Mouse (Mus musculus): ENCODE results near the gene Srsf12. TPM values are rescaled to one million over a fixed set of nuclear protein-coding genes. Genes with fewer than 3 reads are reported as not detected.

Srsf12 gene
- polyA plus RNA-seq, 1 experiment from 2014 or later, result 5.1 TPM

GRCm38 (mm10) chr4:33229639-33230038 is 20.8 kb downstream of the Srsf12 start:
- WGBS, result 64% methylated on average over 4 of the region's 4 CpGs
- Histone ChIP-seq H3K36me3 (no peaks in the 10 kb centered on the region), H3K27me3 (no peaks in the 10 kb centered on the region), H3K9ac (no peak overlapping the region), H3K27ac (no peak overlapping the region), H3K4me1 (no peaks in the 10 kb centered on the region), H3K9me3 (replicated peaks) (no peaks in the 10 kb centered on the region), H3K4me3 (replicated peaks) (no peak overlapping the region), H3K4me2 (no peak overlapping the region)
- no peak for ATAC-seq (replicated peaks; ENCODE audit: low FRiP score)

DNA sequence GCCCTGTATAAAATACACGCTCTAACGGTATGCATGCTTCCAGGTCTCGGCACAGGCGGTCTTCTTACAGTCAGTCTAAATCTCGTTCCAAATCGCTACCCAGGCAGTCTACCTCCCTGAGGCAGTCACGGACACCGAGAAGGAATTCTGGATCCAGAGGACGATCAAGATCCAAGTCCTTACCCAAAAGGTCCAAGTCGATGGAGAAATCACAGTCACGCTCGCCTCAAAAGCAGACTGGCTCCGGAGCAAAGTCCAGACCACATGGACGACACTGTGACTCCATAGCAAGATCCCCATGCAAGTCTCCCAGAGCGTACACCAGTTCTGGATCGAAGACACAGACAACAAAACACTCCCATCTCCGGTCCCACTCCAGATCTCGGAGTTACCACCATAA is 22.1 kb downstream of the Srsf12 start:
- H3K4me2 ChIP-seq, result no peak overlapping the region
- no peaks in the 10 kb centered on the region for H3K27me3 ChIP-seq
- H3K4me3 ChIP-seq (replicated peaks), result no peak overlapping the region
- no peaks in the 10 kb centered on the region for H3K9me3 ChIP-seq (replicated peaks)
- H3K36me3 ChIP-seq, result no peaks in the 10 kb centered on the region
- no peak overlapping the region for H3K27ac ChIP-seq
- no peaks in the 10 kb centered on the region for H3K4me1 ChIP-seq
- no peak for ATAC-seq (replicated peaks; ENCODE audit: low FRiP score)
- WGBS, result 82% methylated on average over 18 of the region's 18 CpGs
- H3K9ac ChIP-seq, result no peak overlapping the region

- Histone ChIP-seq H3K4me3 (replicated peaks) (no peak overlapping the region), H3K4me2 (no peak overlapping the region), H3K9ac (no peak overlapping the region), H3K27ac (no peak overlapping the region), H3K36me3 (peaks cover 40% of the 10 kb centered on the region), H3K9me3 (replicated peaks) (no peaks in the 10 kb centered on the region), H3K27me3 (no peaks in the 10 kb centered on the region), H3K4me1 (peaks cover 12% of the 10 kb centered on the region)
- no peak for ATAC-seq (replicated peaks; ENCODE audit: low FRiP score)
- 68% methylated on average over 5 of the region's 5 CpGs for WGBS
Measured at GRCm38 (mm10) chr4:33242536-33242935, 33.7 kb downstream of the Srsf12 start.

- H3K27me3 ChIP-seq, result no peaks in the 10 kb centered on the region
- no peaks in the 10 kb centered on the region for H3K9me3 ChIP-seq (replicated peaks)
- no peak overlapping the region for H3K9ac ChIP-seq
- no peak overlapping the region for H3K4me3 ChIP-seq (replicated peaks)
- WGBS, result 79% methylated on average over 12 of the region's 12 CpGs
- no peak overlapping the region for H3K27ac ChIP-seq
- H3K4me2 ChIP-seq, result no peak overlapping the region
- ATAC-seq (replicated peaks; ENCODE audit: low FRiP score), result no peak
- peaks cover 40% of the 10 kb centered on the region for H3K36me3 ChIP-seq
- H3K4me1 ChIP-seq, result peaks cover 12% of the 10 kb centered on the region
Measured at GRCm38 (mm10) chr4:33243016-33243758, 34.4 kb downstream of the Srsf12 start.

DNA sequence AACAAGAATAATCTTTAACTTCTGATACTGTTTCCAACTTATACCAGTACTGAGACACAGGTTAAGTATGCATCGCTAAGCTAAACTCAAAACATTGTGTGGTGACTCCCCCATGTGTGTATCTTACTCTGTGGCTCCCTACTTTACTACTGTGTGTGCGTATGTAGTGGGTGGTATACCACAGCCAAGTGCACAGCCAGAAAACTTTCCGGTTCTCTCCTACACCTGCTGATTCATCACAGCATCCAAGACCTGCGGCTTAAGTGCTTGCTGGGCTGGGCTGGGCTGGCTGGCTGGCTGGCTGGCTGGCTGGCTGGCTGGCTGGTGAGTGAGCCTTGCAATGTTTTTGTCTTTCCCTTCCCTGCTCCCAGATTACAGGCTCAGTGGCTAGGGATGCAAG is 35.1 kb downstream of the Srsf12 start:
- ATAC-seq (replicated peaks; ENCODE audit: low FRiP score), result no peak
- H3K4me1 ChIP-seq, result peaks cover 12% of the 10 kb centered on the region
- H3K9ac ChIP-seq, result no peak overlapping the region
- H3K27me3 ChIP-seq, result no peaks in the 10 kb centered on the region
- H3K4me3 ChIP-seq (replicated peaks), result no peak overlapping the region
- H3K36me3 ChIP-seq, result peaks cover 40% of the 10 kb centered on the region
- no peak overlapping the region for H3K27ac ChIP-seq
- no peak overlapping the region for H3K4me2 ChIP-seq
- H3K9me3 ChIP-seq (replicated peaks), result no peaks in the 10 kb centered on the region
- WGBS, result 88% methylated on average over 4 of the region's 4 CpGs

- Histone ChIP-seq H3K4me1 (peaks cover 21% of the 10 kb centered on the region), H3K36me3 (peaks cover 40% of the 10 kb centered on the region), H3K27me3 (no peaks in the 10 kb centered on the region), H3K9ac (no peak overlapping the region; the same call in none of the 2 replicates), H3K27ac (no peak overlapping the region), H3K4me2 (peak overlapping the region; percentile 68), H3K9me3 (replicated peaks) (no peaks in the 10 kb centered on the region), H3K4me3 (replicated peaks) (peak overlapping the region; percentile 92)
- no peak for ATAC-seq (replicated peaks; ENCODE audit: low FRiP score)
- 82% methylated on average over 14 of the region's 14 CpGs for WGBS
Measured at GRCm38 (mm10) chr4:33245853-33246395, 37.1 kb downstream of the Srsf12 start.

GRCm38 (mm10) chr4:33247479-33248053 is 38.8 kb downstream of the Srsf12 start:
- H3K27ac ChIP-seq, result peak overlapping the region; percentile 100
- H3K9me3 ChIP-seq (replicated peaks), result no peaks in the 10 kb centered on the region
- H3K36me3 ChIP-seq, result peaks cover 37% of the 10 kb centered on the region
- H3K4me2 ChIP-seq, result peak overlapping the region; percentile 68
- H3K27me3 ChIP-seq, result no peaks in the 10 kb centered on the region
- peak overlapping the region; percentile 92 for H3K4me3 ChIP-seq (replicated peaks)
- under 1% methylated on average over 60 of the region's 60 CpGs for WGBS
- peak overlapping the region; percentile 99 for H3K9ac ChIP-seq
- H3K4me1 ChIP-seq, result peaks cover 21% of the 10 kb centered on the region
- ATAC-seq (replicated peaks; ENCODE audit: low FRiP score), result peak; percentile 93

DNA sequence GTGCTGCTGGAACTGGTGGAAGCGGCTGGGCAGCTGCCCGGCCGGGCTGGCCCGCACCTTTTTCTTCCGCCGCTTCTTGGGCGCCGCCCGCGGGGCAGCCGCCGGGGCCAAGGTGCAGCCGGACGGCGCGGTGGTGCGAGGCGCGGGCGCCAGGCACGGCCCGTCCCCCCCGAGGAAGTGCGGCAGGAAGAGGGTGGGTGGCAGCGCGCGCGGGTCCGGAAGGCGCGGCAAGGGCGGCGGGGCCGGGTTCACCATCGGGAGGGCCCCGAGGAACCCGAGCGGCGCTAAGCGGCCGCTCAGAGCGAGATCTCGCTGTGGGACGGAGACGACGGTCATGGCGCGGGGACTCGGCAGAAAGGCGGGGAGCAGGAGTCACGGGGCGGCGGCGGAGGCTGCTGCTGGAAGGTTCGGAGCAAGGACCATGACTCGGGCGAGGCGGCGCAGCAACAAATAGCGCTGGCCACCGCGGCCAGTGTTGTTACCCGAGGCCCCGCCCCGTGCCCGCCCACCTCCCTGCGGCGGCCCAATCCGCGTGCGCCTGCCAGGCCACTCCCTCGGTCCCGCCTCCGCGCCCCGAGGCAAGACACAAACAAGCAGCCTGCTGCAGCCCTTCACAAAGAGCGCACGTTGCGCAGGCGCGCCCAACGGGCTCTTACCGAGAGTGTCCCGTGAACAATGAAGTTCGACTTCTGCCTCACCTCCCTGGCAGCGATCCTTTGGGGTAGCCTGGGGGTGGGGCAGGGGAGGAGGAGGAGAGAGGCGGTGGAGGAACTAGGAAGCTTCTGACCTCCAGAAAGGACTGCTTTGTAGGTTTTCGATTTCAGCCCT is 39.5 kb downstream of the Srsf12 start:
- Histone ChIP-seq H3K36me3 (peaks cover 30% of the 10 kb centered on the region), H3K4me1 (peaks cover 21% of the 10 kb centered on the region), H3K9me3 (replicated peaks) (no peaks in the 10 kb centered on the region), H3K27me3 (no peaks in the 10 kb centered on the region), H3K9ac (peak overlapping the region; percentile 99), H3K4me3 (replicated peaks) (peak overlapping the region; percentile 92), H3K27ac (peak overlapping the region; percentile 100), H3K4me2 (peak overlapping the region; percentile 68)
- WGBS, result under 1% methylated on average over 86 of the region's 88 CpGs
- ATAC-seq (replicated peaks; ENCODE audit: low FRiP score), result peak; percentile 94

DNA sequence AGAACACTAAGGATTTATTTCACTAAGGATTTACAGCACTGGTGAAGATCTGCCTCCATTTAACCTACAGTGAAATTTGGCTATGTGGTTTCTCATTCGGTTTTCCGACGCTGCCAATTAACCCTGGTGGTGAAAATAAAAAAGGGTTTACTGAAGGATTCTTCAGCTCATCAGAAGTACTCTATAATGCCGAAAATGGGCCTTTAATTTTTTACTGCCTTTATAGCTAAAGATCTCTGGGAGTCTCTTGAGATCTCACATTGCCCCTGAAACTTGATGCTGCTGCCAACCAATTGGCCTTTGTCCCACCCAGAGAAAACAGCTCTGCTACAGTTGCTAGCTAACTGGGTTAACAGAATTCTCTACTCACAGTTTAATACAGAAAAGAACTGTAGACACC is 40.1 kb downstream of the Srsf12 start:
- H3K36me3 ChIP-seq, result peaks cover 24% of the 10 kb centered on the region
- H3K9me3 ChIP-seq (replicated peaks), result no peaks in the 10 kb centered on the region
- no peaks in the 10 kb centered on the region for H3K27me3 ChIP-seq
- H3K4me2 ChIP-seq, result peak overlapping the region; percentile 68
- ATAC-seq (replicated peaks; ENCODE audit: low FRiP score), result no peak
- peak overlapping the region; percentile 100 for H3K27ac ChIP-seq
- H3K4me3 ChIP-seq (replicated peaks), result peak overlapping the region; percentile 92
- peak overlapping the region; percentile 48 for H3K9ac ChIP-seq
- H3K4me1 ChIP-seq, result peaks cover 21% of the 10 kb centered on the region
- 0% methylated on average over 4 of the region's 4 CpGs for WGBS

GRCm38 (mm10) chr4:33249716-33250230 is 41.0 kb downstream of the Srsf12 start:
- WGBS, result 75% methylated on average over 1 of the region's 1 CpGs
- H3K27me3 ChIP-seq, result no peaks in the 10 kb centered on the region
- H3K9ac ChIP-seq, result no peak overlapping the region
- H3K36me3 ChIP-seq, result peaks cover 15% of the 10 kb centered on the region
- no peak overlapping the region for H3K4me2 ChIP-seq
- no peak overlapping the region for H3K4me3 ChIP-seq (replicated peaks)
- peaks cover 17% of the 10 kb centered on the region for H3K4me1 ChIP-seq
- H3K27ac ChIP-seq, result peak overlapping the region; percentile 100; the same call in 1 of the 2 replicates
- H3K9me3 ChIP-seq (replicated peaks), result no peaks in the 10 kb centered on the region
- ATAC-seq (replicated peaks; ENCODE audit: low FRiP score), result no peak

DNA sequence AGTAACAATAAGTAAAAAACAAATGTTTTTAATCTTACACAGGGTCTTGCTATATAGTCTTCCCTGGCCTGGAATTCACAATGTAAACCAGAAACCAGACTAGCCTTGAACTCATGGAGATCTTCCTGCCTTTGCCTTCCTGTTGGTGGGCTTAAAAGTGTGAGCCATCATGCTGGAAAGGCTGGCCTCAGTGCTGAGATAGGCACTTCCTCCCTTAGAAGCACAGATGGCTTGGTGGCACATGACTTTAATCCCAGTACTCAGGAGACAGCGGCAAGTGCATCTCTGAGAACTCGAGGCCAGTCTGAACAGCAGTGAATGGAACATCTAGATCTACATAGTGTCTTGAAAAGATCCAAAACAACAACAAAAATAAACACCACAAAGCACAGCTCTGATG is 42.1 kb downstream of the Srsf12 start:
- ATAC-seq (replicated peaks; ENCODE audit: low FRiP score), result no peak

More for the DNA sequence above, 42.1 kb downstream of the Srsf12 start:
- Histone ChIP-seq H3K27ac (no peak overlapping the region), H3K4me3 (replicated peaks) (no peak overlapping the region), H3K4me1 (peaks cover 14% of the 10 kb centered on the region), H3K9ac (no peak overlapping the region), H3K4me2 (no peak overlapping the region), H3K9me3 (replicated peaks) (no peaks in the 10 kb centered on the region), H3K36me3 (peaks cover 4% of the 10 kb centered on the region), H3K27me3 (no peaks in the 10 kb centered on the region)
- 91% methylated on average over 2 of the region's 2 CpGs for WGBS

Measured in kidney, embryonic 15.5 days (tissue).